Mouse (Mus musculus): ENCODE data around the gene Atp23. TPM values are rescaled to one million over a fixed set of nuclear protein-coding genes. Genes with fewer than 3 reads are reported as not detected.
"Not testable (repeated sequence)": the region's sequence is repeated elsewhere in the genome, so short reads cannot be mapped to it uniquely, and the experiment has no call there.

Gene Atp23
- polyA plus RNA-seq, 1 experiment from 2014 or later: 9.2 TPM

DNA sequence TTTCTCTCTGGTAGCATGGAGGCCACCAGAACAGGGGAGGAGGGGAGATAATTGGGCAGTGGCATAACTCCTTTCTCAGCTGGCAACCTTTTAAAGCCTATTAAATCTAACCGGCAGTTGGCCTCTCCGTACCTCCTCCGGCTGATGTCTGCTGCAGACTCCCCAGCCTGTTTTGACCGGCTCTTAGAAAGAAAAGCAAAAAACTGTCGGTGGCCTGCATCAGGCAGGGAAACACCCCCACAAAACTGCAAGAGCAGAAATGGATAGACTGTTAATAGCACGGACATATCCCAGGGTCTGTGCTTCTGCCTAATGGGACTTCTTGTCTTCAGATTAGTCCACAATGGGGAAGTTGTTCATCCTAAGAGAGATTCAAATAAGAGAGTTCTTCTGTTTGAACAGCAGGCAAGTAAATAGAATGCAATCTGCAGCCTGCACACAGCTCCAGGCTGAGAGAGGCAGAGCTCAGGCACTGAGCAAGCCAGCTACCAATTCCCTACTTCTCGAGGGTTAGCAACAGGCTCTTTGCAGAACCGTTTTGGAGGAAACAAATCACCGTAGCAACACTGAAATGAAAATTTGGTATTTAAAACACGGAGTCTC lies 55.7 kb downstream of the Atp23 start:
- 4% methylated on average over 10 of the region's 10 CpGs for WGBS
- peak; percentile 83 for ATAC-seq (replicated peaks)
- Histone ChIP-seq H3K27ac (replicated peaks) (peak overlapping the region; percentile 70), H3K9ac (replicated peaks) (no peak overlapping the region), H3K36me3 (no peaks in the 10 kb centered on the region), H3K9me3 (no peaks in the 10 kb centered on the region), H3K4me3 (0 out of 2 replicates have a peak overlapping the region, but pooled peaks have one; percentile 3), H3K4me1 (peaks cover 19% of the 10 kb centered on the region), H3K4me2 (replicated peaks) (peak overlapping the region; percentile 40), H3K27me3 (no peaks in the 10 kb centered on the region)

DNA sequence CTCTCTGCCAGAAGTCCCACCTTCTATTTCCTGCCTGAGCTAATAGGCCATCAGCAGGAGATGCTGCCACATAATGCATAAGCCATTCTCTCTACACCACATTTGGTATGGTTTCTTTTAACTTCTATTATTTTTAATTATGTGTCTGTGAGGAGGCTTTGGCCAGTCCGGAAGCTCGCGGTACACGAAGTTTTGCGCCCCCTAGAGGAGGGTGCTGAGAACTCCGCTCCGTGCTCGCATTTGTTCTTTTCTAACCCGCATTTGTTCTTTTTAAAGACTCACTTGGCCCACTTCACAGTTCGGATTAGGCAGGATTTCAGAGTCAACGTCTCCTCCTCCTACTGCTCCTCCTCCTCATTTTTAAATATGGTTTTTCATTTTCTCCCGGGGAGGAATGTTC lies 56.5 kb downstream of the Atp23 start:
- Histone ChIP-seq H3K4me1 (peaks cover 19% of the 10 kb centered on the region), H3K4me2 (replicated peaks) (peak overlapping the region; percentile 40), H3K9ac (replicated peaks) (no peak overlapping the region), H3K4me3 (no peak overlapping the region), H3K27me3 (no peaks in the 10 kb centered on the region), H3K9me3 (no peaks in the 10 kb centered on the region), H3K36me3 (no peaks in the 10 kb centered on the region), H3K27ac (replicated peaks) (no peak overlapping the region)
- peak; percentile 36; the same call in 1 of the 2 replicates for ATAC-seq (replicated peaks)
- WGBS: 17% methylated on average over 12 of the region's 12 CpGs

DNA sequence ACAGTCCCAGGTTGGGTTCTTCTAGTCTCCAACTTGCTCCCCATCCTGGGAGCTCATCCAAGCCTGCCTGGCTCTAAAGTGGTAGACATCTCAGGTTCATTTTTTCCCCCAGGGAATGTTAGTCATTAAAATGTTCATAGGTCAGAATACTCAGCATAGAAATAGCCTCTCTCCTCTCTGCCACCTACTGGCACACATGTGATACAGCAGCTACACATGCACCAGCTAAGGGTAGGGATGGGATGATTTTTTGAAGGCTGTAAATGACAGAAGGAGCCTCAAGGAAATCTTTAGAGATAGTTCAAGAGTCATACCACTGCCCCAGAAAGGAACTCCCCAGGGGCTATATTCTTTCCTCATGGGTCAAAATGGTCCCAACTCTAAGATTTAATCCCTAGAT lies 60.9 kb downstream of the Atp23 start:
- Histone ChIP-seq H3K9me3 (no peaks in the 10 kb centered on the region), H3K27me3 (no peaks in the 10 kb centered on the region), H3K4me3 (no peak overlapping the region), H3K9ac (replicated peaks) (no peak overlapping the region), H3K4me1 (peaks cover 8% of the 10 kb centered on the region), H3K36me3 (no peaks in the 10 kb centered on the region), H3K27ac (replicated peaks) (no peak overlapping the region), H3K4me2 (replicated peaks) (no peak overlapping the region)
- ATAC-seq (replicated peaks): no peak

DNA sequence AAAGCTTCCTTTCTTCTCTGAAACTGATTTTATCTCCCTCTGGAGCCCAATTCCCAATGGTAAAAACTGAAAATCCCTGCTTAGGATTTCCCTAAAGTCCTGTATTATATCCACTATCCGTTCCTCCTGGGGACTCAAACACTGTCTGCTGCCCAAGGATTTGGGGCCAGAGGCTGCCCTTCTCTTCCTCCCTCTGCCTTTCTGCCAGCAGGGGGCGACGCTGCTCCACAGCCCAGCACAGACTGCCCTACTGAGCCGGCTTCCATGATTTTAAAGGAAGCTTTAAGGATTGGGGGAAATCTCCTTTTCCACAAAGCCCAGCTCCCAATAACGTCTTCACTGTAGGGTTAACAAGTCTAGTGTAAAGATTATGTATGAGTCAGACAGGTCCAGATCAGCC lies 68.1 kb downstream of the Atp23 start:
- no peaks in the 10 kb centered on the region for H3K36me3 ChIP-seq
- no peak overlapping the region for H3K4me2 ChIP-seq (replicated peaks)
- H3K4me3 ChIP-seq: no peak overlapping the region
- no peaks in the 10 kb centered on the region for H3K9me3 ChIP-seq
- no peaks in the 10 kb centered on the region for H3K27me3 ChIP-seq
- H3K9ac ChIP-seq (replicated peaks): no peak overlapping the region
- H3K4me1 ChIP-seq: peaks cover 13% of the 10 kb centered on the region
- no peak overlapping the region for H3K27ac ChIP-seq (replicated peaks)
- 23% methylated on average over 5 of the region's 5 CpGs for WGBS
- no peak for ATAC-seq (replicated peaks)

DNA sequence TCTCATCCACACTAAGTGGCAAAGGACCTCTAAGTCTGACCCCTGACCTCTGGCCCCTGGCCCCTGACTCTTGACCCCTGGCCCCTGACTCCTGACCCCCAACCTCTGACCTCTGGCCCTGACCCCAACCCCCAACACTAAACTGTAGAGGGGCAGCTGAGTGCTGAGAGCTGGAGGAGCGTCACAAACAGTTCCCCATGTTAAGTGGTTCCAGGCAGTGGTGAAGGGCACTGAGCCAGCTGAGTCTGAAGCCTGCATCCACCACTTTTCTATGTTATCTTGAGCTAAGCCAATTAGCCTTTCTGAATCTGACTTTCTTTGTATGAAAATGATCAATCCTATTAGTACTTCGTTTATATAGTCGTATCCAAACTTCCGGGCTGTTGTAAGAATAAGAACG lies 69.8 kb downstream of the Atp23 start:
- no peaks in the 10 kb centered on the region for H3K27me3 ChIP-seq
- WGBS: 54% methylated on average over 5 of the region's 5 CpGs
- no peaks in the 10 kb centered on the region for H3K9me3 ChIP-seq
- no peak overlapping the region for H3K27ac ChIP-seq (replicated peaks)
- no peaks in the 10 kb centered on the region for H3K36me3 ChIP-seq
- peaks cover 16% of the 10 kb centered on the region for H3K4me1 ChIP-seq
- H3K4me2 ChIP-seq (replicated peaks): no peak overlapping the region
- no peak overlapping the region for H3K4me3 ChIP-seq
- H3K9ac ChIP-seq (replicated peaks): no peak overlapping the region
- ATAC-seq (replicated peaks): no peak

DNA sequence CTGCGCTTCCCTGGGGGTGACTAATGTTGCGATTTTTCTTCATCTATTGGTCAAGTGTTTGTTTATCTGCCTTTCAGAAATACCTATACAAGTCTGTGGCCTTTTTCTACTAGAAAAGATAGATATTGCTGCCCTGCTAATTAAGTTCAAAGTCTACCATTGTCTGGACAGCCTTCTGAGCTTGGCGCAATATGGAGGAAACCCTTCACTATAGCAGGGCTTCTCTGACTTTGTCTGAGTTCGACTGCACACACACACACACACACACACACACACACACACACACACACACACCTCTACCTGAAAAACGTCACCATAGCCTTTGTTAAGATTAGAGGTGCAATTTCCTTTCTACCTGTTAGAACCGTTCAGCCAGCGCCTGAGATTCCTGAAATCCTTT lies 72.5 kb downstream of the Atp23 start:
- peak overlapping the region; percentile 63 for H3K27ac ChIP-seq (replicated peaks)
- no peaks in the 10 kb centered on the region for H3K9me3 ChIP-seq
- WGBS: 34% methylated on average over 7 of the region's 7 CpGs
- no peaks in the 10 kb centered on the region for H3K36me3 ChIP-seq
- no peak overlapping the region for H3K4me3 ChIP-seq
- H3K4me2 ChIP-seq (replicated peaks): peak overlapping the region; percentile 5; the same call in 1 of the 2 replicates
- no peaks in the 10 kb centered on the region for H3K27me3 ChIP-seq
- no peak overlapping the region for H3K9ac ChIP-seq (replicated peaks)
- peaks cover 16% of the 10 kb centered on the region for H3K4me1 ChIP-seq
- ATAC-seq (replicated peaks): peak; percentile 53

DNA sequence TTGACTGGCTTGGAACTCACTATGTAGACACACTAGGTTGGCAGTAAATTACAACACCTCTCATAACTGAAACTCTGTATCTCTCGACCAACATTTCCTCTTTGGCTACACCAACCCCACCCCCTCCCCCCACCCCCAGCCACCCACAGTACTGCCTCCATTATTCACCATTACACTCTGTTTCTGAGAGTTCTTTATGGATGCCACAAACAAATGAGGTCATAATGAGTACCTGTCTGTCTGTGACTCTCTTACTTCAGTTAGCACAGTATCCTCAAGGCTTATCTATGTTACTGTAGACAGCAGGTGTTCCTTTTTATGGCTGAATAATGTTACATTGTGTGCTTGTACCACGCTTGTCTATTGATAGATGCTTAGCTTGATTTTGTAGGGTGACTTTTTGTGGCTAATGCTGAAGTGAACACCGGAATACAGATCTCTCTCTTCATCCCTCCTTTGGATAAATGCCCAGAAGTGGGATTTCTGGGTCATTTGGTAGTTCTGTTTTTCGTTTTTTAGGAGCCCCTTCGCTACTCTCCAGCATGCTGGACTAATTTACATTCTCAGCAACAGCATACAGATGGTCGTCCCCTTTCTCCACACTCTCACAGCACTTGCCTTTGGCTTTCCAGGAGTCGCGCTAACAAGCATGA lies 73.1 kb downstream of the Atp23 start:
- Histone ChIP-seq H3K4me3 (no peak overlapping the region), H3K27me3 (no peaks in the 10 kb centered on the region), H3K9ac (replicated peaks) (no peak overlapping the region), H3K4me1 (peaks cover 19% of the 10 kb centered on the region), H3K27ac (replicated peaks) (peak overlapping the region; percentile 63), H3K36me3 (no peaks in the 10 kb centered on the region), H3K9me3 (no peaks in the 10 kb centered on the region), H3K4me2 (replicated peaks) (peak overlapping the region; percentile 5)
- ATAC-seq (replicated peaks): peak; percentile 89
- 15% methylated on average over 8 of the region's 8 CpGs for WGBS

DNA sequence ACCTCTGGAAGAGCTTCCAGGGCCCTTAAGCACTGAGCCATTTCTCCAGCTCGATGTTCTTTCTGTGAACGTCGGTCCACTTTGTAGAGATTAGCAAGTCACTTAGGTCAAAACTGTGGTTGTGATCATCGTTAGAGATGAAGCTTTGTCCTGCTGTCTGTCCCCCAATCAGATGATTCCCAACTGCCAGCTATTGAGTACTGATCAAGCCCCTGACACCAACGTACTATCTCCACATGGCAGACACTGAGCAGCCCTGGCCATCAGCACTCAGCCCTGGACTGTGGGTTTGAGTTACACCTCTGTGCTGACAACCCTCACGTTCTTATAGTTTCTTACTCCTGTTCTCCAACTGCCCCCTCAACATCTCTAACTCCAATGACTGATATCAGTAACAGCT lies 74.2 kb downstream of the Atp23 start:
- ATAC-seq (replicated peaks): no peak
- Histone ChIP-seq H3K27me3 (no peaks in the 10 kb centered on the region), H3K36me3 (no peaks in the 10 kb centered on the region), H3K27ac (replicated peaks) (no peak overlapping the region), H3K4me3 (no peak overlapping the region), H3K9me3 (no peaks in the 10 kb centered on the region), H3K4me2 (replicated peaks) (no peak overlapping the region), H3K9ac (replicated peaks) (no peak overlapping the region), H3K4me1 (peaks cover 24% of the 10 kb centered on the region)
- WGBS: 94% methylated on average over 6 of the region's 6 CpGs

DNA sequence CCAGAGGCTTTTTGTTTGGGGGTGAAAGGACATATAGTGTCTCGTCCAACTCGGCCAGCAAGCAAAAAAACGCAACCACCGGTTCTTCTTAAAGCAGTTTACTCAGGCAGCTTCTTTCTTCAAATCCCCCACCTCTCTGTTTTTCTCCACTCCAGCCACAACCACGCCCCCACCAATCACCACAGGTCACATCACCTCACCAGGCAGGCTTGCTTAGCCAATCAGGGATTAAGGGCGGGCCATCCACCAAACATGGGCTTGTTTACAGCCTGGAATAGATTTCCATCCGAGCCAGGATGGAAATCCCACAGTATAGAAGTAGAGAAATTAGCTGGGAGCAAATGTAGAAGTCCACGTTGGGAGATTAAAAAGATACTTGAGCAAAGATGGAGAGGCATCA lies 74.9 kb downstream of the Atp23 start:
- H3K4me3 ChIP-seq; H3K27me3 ChIP-seq; H3K9ac ChIP-seq (replicated peaks); H3K36me3 ChIP-seq; H3K9me3 ChIP-seq; ATAC-seq (replicated peaks); H3K4me2 ChIP-seq (replicated peaks); H3K27ac ChIP-seq (replicated peaks): not testable (repeated sequence)
- WGBS: 94% methylated on average over 8 of the region's 8 CpGs
- H3K4me1 ChIP-seq: peaks cover 24% of the 10 kb centered on the region

DNA sequence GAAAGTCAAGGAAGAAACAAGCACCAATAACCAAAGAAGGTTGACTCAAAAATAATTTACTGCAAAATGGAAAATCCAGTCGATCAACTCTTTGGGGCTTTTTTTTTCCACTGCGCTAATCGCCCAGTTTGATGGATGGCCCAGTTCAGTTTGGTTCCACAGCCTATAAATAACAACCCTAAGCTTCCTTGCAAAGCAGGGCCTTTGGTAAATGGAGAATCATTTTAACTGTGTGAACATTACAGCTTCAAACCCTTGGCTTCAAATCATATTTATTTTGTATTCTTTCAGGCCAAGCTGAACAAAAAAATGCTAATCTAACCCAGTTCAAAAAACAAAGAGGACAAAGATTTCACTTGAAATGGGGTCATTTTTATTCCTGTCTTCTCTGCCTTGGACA lies 78.7 kb downstream of the Atp23 start:
- Histone ChIP-seq H3K4me2 (replicated peaks) (no peak overlapping the region), H3K36me3 (no peaks in the 10 kb centered on the region), H3K4me1 (peaks cover 9% of the 10 kb centered on the region; the same call in 1 of the 2 replicates), H3K27ac (replicated peaks) (no peak overlapping the region), H3K4me3 (no peak overlapping the region), H3K9ac (replicated peaks) (no peak overlapping the region), H3K27me3 (no peaks in the 10 kb centered on the region), H3K9me3 (no peaks in the 10 kb centered on the region)
- WGBS: 87% methylated on average over 3 of the region's 3 CpGs
- ATAC-seq (replicated peaks): no peak

All from forebrain, embryonic 15.5 days (tissue).